Comparison of ENCODE assay signal across 9 mouse cellular contexts in genomic region chr19:34191645-34192007, GRCm38 (mm10). TPM values are rescaled to one million over a fixed set of nuclear protein-coding genes. Genes with fewer than 3 reads are reported as not detected.
A peak's percentile ranks its signal among the peaks of the same experiment; 100 is the strongest.
DNase-seq lines count a peak whose midpoint lies in the region; ATAC-seq and TF ChIP-seq lines count a peak whose summit lies in the region.
"Had no signal": no experiment of that assay in that cellular context is flagged by ENCODE, and none has a peak within 500 bp of the region (broad histone marks: within the 10 kb centered on the region; RNA-seq: fewer than 3 reads in every experiment).

No protein-coding gene starts in this region.

- no peaks in the 10 kb centered on the region for H3K9me3 ChIP-seq in heart, embryonic 13.5 days
- no peaks in the 10 kb centered on the region for H3K9me3 ChIP-seq in ES-Bruce4 (replicated peaks; ENCODE audit: control insufficient read depth, insufficient read depth, low read length, poor library complexity, severe bottlenecking)
- no peaks in the 10 kb centered on the region for H3K9me3 ChIP-seq in forebrain, embryonic 15.5 days

- TF ChIP-seq CTCF in ES-Bruce4 (IDR thresholded peaks at IDR 0.05; ENCODE audit: low read depth, low read length) = no peak

- peaks cover 6% of the 10 kb centered on the region; the same call in 1 of the 2 replicates for H3K27me3 ChIP-seq in heart, embryonic 13.5 days (replicated peaks)
- H3K27me3 ChIP-seq in ES-Bruce4 (ENCODE audit: control insufficient read depth, insufficient read depth, low read length, poor library complexity, severe bottlenecking) = no peaks in the 10 kb centered on the region
- no peaks in the 10 kb centered on the region for H3K27me3 ChIP-seq in forebrain, embryonic 15.5 days

- no peaks in the 10 kb centered on the region for H3K36me3 ChIP-seq in heart, embryonic 13.5 days
- H3K36me3 ChIP-seq in ES-Bruce4 (ENCODE audit: control insufficient read depth, insufficient read depth, low read length, poor library complexity, severe bottlenecking) (no peaks in the 10 kb centered on the region), macrophage (ENCODE audit: inconsistent target) (no peaks in the 10 kb centered on the region)
- no peaks in the 10 kb centered on the region for H3K36me3 ChIP-seq in forebrain, embryonic 15.5 days
- H3K36me3 ChIP-seq: G1E had no signal

- H3K9ac ChIP-seq in heart, embryonic 13.5 days = peak overlapping the region; percentile 84
- no peak overlapping the region for H3K9ac ChIP-seq in ES-Bruce4 (ENCODE audit: low read depth, poor library complexity, severe bottlenecking)
- peak overlapping the region; percentile 65 for H3K9ac ChIP-seq in forebrain, embryonic 15.5 days (replicated peaks)

- peaks cover 7% of the 10 kb centered on the region for H3K4me1 ChIP-seq in heart, embryonic 13.5 days
- peaks cover 2% of the 10 kb centered on the region for H3K4me1 ChIP-seq in ES-Bruce4 (ENCODE audit: control insufficient read depth, insufficient read depth, low read length)
- H3K4me1 ChIP-seq in forebrain, embryonic 15.5 days = peaks cover 8% of the 10 kb centered on the region; the same call in 1 of the 2 replicates

- WGBS in heart, embryonic 13.5 days = 29% methylated on average over 10 of the region's 10 CpGs
- 21% methylated on average over 10 of the region's 10 CpGs for WGBS in forebrain, embryonic 15.5 days
- WGBS in macrophage (ENCODE audit: missing documents) = 68% methylated on average over 10 of the region's 10 CpGs

- no peak for TF ChIP-seq POLR2A in ES-Bruce4 (IDR thresholded peaks at IDR 0.05; ENCODE audit: insufficient read depth, low read length)

- DNase-seq in heart, postnatal 14 days = no peak
- no peak for DNase-seq in ovary, postnatal 14 days (ENCODE audit: low spot score)
- DNase-seq in layer of hippocampus, adult 9-10 months (ENCODE audit: low spot score) = no peak
- DNase-seq in urinary bladder, postnatal 4 days (ENCODE audit: low spot score in 2 of 2) = no peak

- intact Hi-C loops in heart, postnatal 14 days (cut with DNase I) = no loop called here

- no peak overlapping the region for H3K27ac ChIP-seq in heart, embryonic 13.5 days (replicated peaks)
- H3K27ac ChIP-seq in ES-Bruce4 (ENCODE audit: insufficient read depth, low read length) = no peak overlapping the region
- H3K27ac ChIP-seq in forebrain, embryonic 15.5 days (replicated peaks) = peak overlapping the region; percentile 47; the same call in 1 of the 2 replicates
- no peak overlapping the region for H3K27ac ChIP-seq in macrophage

- H3K79me2 ChIP-seq in macrophage (ENCODE audit: inconsistent target) = peaks cover 41% of the 10 kb centered on the region

- peak overlapping the region; percentile 97 for H3K4me2 ChIP-seq in heart, embryonic 13.5 days
- peak overlapping the region; percentile 89 for H3K4me2 ChIP-seq in forebrain, embryonic 15.5 days (replicated peaks)

- no peak for ATAC-seq in heart, embryonic 13.5 days (ENCODE audit: extremely low read depth, insufficient number of reproducible peaks, low FRiP score, low TSS enrichment)
- peak; percentile 58 for ATAC-seq in forebrain, embryonic 15.5 days (replicated peaks)

- H3K4me3 ChIP-seq in heart, embryonic 13.5 days = peak overlapping the region; percentile 81
- H3K4me3 ChIP-seq in ES-Bruce4 (ENCODE audit: low read depth, low read length) = peak overlapping the region; percentile 11; the same call in 1 of the 2 replicates
- peak overlapping the region; percentile 75 for H3K4me3 ChIP-seq in forebrain, embryonic 15.5 days
- H3K4me3 ChIP-seq in macrophage (ENCODE audit: inconsistent target) = peak overlapping the region; percentile 91; the same call in 1 of the 2 replicates

- no peak for TF ChIP-seq EP300 in ES-Bruce4 (IDR thresholded peaks at IDR 0.05; ENCODE audit: insufficient read depth, low read depth, low read length)

RNA-seq across cellular contexts. Expression of gene Stambpl1, which starts 0.4 kb away (rescaled TPM):
- polyA plus RNA-seq in heart, embryonic 13.5 days (2015; fragmentation: Nextera tagmentation; extraction: Ambion mirVana) = 5.5 and 6.4 TPM in 2 replicates
- total RNA-seq in heart, postnatal 14 days (2021) = 1 to 10 TPM; 4.6 to 4.9 TPM
- polyA plus RNA-seq in ES-Bruce4 (2011; ENCODE audit: insufficient read depth, insufficient read length, low read depth, missing spikeins) (1.3 and 2.8 TPM in 2 replicates), macrophage (2018) (17.9 to 23.8 TPM (median 22.2 TPM) in 3 replicates)
- 7.1 and 7.5 TPM in 2 replicates for polyA plus RNA-seq in forebrain, embryonic 15.5 days (2015; fragmentation: Nextera tagmentation; extraction: Ambion mirVana)
- 10 to 100 TPM in 22 of 26 experiments, 1 to 10 TPM in 4; 7.0 to 42.2 (median 22.8) TPM for total RNA-seq in macrophage (2018; cell fraction: chromatin; rRNA removed)
- 10 to 100 TPM in 24 of 26 experiments, 1 to 10 TPM in 2; 8.7 to 35.3 (median 24.2) TPM for total RNA-seq in macrophage (2018; cell fraction: cytosol; rRNA removed)
- total RNA-seq in macrophage (2018; cell fraction: nucleus; rRNA removed) = 10 to 100 TPM in 25 of 26 experiments, 1 to 10 TPM in 1; 9.4 to 42.3 (median 21.2) TPM
- polyA plus RNA-seq: G1E had no signal

RNA-seq across cellular contexts. Expression of gene Ankrd22, which starts 25.8 kb away (rescaled TPM):
- polyA plus RNA-seq in heart, embryonic 13.5 days (2015; fragmentation: Nextera tagmentation; extraction: Ambion mirVana) = 0.05 TPM in 1 of 2 replicates, not detected in the other
- not detected for total RNA-seq in heart, postnatal 14 days (2021)
- not detected in 2 replicates for polyA plus RNA-seq in ES-Bruce4 (2011; ENCODE audit: insufficient read depth, insufficient read length, low read depth, missing spikeins)
- not detected in 2 replicates for polyA plus RNA-seq in forebrain, embryonic 15.5 days (2015; fragmentation: Nextera tagmentation; extraction: Ambion mirVana)
- total RNA-seq in macrophage (2018; cell fraction: chromatin; rRNA removed) = not detected
- under 1 TPM in 8 of 26 experiments, not detected in 18; 0.05 to 0.24 (median 0.09) TPM for total RNA-seq in macrophage (2018; cell fraction: cytosol; rRNA removed)
- not detected for total RNA-seq in macrophage (2018; cell fraction: nucleus; rRNA removed)
- polyA plus RNA-seq in macrophage (2018) = 0.07 TPM in 1 of 3 replicates, not detected in the others
- polyA plus RNA-seq: G1E had no signal

Comparison
In these comparisons a context has a peak if more than half of its experiments do, and no peak if none do; other contexts are left out.
1. H3K4me3 ChIP-seq: peak in every context shown above with its lines; median percentile 91 in macrophage; 81 in heart, embryonic 13.5 days; 75 in forebrain, embryonic 15.5 days; 11 in ES-Bruce4.